Mouse (Mus musculus): ENCODE results near the gene Ier2. TPM values are rescaled to one million over a fixed set of nuclear protein-coding genes. Genes with fewer than 3 reads are reported as not detected.

Ier2 gene
- total RNA-seq, 2 experiments from 2014 or later, result 5.9 to 6.5 TPM

DNA sequence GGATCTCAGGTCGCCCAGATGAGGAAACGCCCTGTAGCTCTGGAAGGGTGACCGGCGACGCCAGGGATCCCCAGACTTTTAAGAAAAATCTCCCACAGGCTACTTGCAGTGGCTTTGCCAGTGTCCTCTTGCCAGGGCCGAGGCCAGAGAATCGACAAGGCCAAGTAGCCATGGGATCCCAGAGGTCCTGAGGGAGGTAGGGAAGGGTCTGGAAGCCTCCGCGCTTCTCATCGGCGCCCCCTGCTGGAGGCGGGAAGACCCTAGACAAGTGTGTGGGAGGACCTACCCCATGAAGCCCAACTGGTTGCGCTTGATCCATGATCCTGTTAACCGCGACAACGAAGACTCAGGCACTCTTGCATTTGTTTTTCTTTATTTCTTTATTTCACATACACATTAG, 41.7 kb upstream of the Ier2 start:
- peak; percentile 90 for DNase-seq
- H3K27ac ChIP-seq, result peak overlapping the region; percentile 87
- TF ChIP-seq CTCF (IDR thresholded peaks at IDR 0.05), result peak; percentile 83
- peak overlapping the region; percentile 58 for H3K4me3 ChIP-seq
- intact Hi-C loops (cut with DNase I), result loop anchor here (5.0 kb wide), 1 partner anchor 33 kb away; no protein-coding TSS in a partner anchor

DNA sequence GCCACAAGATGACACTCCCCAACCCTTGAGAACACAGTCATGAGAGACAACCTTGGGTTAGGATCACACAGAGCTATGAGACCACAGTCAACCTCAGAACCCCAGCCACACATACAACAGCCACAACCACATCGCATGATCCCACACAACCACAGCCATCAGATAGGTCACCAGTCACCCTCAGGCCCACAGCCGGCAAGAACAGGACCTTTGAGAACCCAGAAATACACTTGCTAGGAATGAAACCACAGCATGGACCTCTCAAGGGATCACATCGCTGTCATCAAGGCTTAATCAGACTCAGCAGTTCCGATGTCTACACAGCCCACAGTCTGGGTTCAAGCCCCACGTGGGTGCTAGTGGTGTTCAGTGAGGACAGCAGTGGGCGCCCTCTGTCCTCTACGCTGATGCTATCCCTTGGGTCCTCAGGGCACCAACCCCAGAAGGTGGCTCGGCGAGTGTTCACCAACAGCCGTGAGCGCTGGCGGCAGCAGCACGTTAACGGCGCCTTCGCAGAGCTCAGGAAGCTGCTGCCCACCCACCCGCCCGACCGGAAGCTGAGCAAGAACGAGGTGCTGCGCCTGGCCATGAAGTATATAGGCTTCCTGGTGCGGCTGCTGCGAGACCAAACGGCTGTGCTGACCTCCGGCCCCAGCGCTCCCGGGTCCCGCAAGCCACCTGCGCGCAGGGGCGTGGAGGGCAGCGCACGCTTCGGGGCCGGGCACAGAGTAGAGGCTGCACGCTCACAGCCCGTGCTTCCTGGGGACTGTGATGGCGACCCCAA, 41.0 kb upstream of the Ier2 start:
- Histone ChIP-seq H3K27ac (peak overlapping the region; percentile 87), H3K4me3 (peak overlapping the region; percentile 58)
- intact Hi-C loops (cut with DNase I), result loop anchor here (5.0 kb wide), 1 partner anchor 34 kb away; no protein-coding TSS in a partner anchor
- TF ChIP-seq CTCF (IDR thresholded peaks at IDR 0.05), result no peak
- DNase-seq, result peak; percentile 28

DNA sequence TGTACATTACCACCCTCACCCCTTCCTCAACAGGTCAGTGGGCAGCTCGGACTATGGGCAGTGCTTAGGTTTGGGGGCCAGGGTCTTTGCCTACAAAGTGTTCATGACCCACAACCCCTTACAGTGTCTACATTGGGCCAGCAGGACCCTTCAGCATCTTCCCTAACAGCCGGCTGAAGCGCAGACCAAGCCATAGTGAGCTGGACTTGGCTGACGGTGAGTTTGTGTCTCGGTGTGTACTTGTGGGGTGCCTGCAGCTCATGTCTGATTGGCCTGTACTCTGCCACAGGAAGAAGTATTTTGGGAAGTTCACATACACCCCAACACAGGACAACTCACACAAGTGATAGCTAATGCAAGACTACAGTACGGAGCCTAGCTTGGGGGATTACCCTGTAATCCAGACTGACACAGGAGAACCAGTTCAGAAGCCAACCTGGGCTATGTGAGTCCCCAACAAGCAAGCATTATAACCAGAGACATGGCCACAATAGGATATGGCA, 40.4 kb upstream of the Ier2 start:
- DNase-seq, result peak; percentile 23
- intact Hi-C loops (cut with DNase I), result loop anchor here (5.0 kb wide), 1 partner anchor 34 kb away; no protein-coding TSS in a partner anchor
- peak overlapping the region; percentile 58 for H3K4me3 ChIP-seq
- TF ChIP-seq CTCF (IDR thresholded peaks at IDR 0.05), result no peak
- peak overlapping the region; percentile 87 for H3K27ac ChIP-seq

DNA sequence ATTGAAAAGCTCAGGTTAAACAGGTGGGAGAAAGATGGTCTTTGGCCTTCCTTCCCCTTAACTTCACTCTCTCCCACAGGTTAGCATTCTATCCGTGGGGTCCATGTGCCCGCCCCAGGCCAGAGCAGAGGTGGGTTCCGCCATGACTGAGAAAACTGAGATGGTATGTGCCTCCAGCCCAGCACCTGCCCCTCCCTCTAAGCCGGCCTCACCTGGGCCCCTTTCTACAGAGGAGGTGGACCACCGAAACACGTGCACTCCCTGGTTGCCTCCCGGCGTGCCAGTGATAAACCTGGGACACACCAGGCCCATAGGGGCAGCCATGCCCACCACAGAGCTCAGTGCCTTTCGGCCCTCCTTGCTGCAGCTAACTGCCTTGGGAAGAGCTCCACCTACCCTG, 39.9 kb upstream of the Ier2 start:
- TF ChIP-seq CTCF (IDR thresholded peaks at IDR 0.05), result no peak
- Histone ChIP-seq H3K27ac (peak overlapping the region; percentile 87), H3K4me3 (peak overlapping the region; percentile 58)
- DNase-seq, result peak; percentile 35
- intact Hi-C loops (cut with DNase I), result loop anchor here (5.0 kb wide), 1 partner anchor 35 kb away; no protein-coding TSS in a partner anchor

DNA sequence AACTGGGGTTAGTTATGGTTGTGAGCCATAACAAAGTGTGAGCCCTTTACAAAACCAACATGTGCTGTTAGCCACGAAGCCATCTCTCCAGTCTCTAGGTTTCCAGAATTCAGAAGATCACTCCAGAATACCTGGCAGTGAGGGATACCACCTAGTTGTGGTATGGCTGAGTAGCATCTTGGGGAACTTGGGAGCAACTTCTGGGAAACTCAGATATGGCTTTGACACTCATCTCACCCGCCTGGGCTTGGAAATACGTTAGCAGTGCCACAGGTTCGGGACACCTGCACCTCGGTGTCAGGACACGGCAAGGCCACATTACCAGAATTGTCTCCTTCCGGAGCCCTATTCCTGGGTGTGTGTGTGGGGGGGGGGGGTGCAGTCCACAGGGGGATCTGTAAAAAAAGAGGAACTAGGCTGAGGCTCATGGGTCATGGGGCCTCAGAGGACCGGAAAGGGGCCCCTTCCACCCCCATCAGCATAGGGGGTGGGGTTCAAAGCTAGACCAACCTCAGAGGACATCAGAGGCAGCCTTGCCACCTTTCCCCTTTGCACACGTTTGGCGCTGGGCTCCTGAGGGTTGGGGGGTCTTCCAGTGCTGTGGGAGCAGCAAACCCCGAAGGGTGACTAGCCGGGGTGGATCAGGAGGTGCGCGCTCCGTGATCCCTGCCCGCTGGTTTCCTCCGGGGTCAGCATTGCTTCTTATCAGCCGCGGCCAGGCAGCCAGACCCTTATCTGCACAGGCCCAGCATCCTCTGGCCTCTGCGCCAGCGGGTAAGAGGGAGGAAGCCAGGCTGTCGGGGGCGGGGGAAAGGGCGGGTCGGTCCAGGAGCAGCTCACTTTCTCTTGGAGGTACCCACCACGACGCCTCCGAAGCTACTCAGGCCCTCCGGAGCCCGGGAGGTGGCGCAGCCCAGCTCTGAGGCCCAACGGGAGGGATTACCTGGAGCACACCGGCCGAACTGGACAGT, 38.6 kb upstream of the Ier2 start, which contains the start of gene Lyl1:
Lyl1 (plus strand) TSS at position 517 of the 971 bp plus-strand sequence.
- peak; percentile 75 for DNase-seq
- Histone ChIP-seq H3K27ac (peak within 1 kb of the TSS; percentile 87), H3K4me3 (peak within 1 kb of the TSS; percentile 58)
- intact Hi-C loops (cut with DNase I), result loop anchor here (5.0 kb wide), 1 partner anchor 36 kb away; no protein-coding TSS in a partner anchor
- TF ChIP-seq CTCF (IDR thresholded peaks at IDR 0.05), result peak; percentile 33; the same call in 1 of the 2 replicates

DNA sequence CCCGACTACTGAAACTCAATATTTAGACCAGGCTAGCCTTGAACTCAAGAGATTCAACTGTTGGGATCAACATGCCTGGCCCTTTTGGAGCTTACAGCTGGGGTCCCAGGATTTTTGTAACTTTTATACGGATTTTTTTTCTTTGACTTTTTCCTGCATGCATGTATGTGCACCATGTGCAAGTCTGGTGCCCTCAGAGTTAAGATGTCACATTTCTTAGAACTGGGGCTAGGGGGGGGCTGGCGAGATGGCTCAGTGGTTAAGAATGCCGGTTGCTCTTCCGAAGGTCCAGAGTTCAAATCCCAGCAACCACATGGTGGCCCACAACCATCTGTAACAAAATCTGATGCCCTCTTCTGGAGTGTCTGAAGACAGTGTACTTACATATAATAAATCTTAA, 37.9 kb upstream of the Ier2 start:
- peak overlapping the region; percentile 87 for H3K27ac ChIP-seq
- DNase-seq, result no peak
- intact Hi-C loops (cut with DNase I), result loop anchor here (5.0 kb wide), 1 partner anchor 37 kb away; no protein-coding TSS in a partner anchor
- H3K4me3 ChIP-seq, result no peak overlapping the region; the same call in 1 of the 2 replicates
- no peak for TF ChIP-seq CTCF (IDR thresholded peaks at IDR 0.05)

DNA sequence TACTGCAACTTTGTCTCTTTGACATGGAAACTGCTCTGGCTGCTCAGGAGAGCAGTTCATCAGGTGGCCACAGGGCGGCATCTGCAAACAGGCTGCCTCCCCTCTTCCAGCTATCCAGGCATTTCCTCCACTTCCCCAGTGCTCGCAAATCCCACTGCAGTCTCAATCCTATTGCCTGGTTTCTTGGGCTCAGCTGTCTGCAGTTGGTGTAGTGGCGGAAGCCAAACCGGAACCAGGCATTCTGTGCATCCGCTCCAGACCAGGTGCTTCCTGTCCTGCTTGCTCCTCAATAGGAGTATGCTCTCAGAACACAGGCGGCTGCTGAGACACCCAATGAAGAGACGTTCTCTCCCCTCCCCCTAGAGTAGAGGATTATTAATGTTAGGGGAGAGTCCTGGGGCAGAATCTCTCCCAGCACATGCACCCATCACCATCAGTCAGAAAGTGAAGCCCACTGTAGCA, 37.2 kb upstream of the Ier2 start:
- H3K27ac ChIP-seq, result peak overlapping the region; percentile 87

DNA sequence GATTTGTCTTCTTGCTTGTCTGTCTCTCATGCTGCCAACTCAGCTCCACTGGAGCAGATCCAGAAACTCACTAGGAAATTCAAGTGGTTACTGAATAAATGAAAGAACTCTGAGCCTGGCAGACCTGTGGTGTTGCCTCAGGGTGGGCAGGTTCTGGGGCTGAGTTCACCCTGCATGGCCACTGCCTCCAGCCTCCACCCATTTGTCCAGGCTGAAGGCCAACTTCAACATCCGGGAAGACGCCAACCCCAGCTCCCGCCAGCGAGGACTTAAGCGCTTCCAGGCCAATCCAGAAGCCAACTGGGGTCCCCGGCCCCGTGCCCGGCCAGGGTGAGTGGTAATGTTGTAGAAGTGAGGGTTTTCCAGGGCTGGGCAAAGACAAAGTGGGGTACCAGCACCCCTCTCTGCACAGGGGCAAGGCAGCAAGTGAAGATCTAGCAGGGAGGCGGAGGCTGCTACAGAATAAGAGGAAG, 36.3 kb upstream of the Ier2 start:
- peak; percentile 75 for DNase-seq
- H3K27ac ChIP-seq, result peak overlapping the region; percentile 87
- no peak for TF ChIP-seq CTCF (IDR thresholded peaks at IDR 0.05)
- intact Hi-C loops (cut with DNase I), result loop anchor here (2.0 kb wide), 1 partner anchor 114 kb away; no protein-coding TSS in a partner anchor
- peak overlapping the region; percentile 57 for H3K4me3 ChIP-seq

More for the DNA sequence above, 37.2 kb upstream of the Ier2 start:
- H3K4me3 ChIP-seq, result peak overlapping the region; percentile 57
- intact Hi-C loops (cut with DNase I), result loop anchor here (2.0 to 5.0 kb wide), 2 partner anchors 37 to 113 kb away; no protein-coding TSS in a partner anchor
- DNase-seq, result peak; percentile 69
- peak; percentile 75 for TF ChIP-seq CTCF (IDR thresholded peaks at IDR 0.05)

DNA sequence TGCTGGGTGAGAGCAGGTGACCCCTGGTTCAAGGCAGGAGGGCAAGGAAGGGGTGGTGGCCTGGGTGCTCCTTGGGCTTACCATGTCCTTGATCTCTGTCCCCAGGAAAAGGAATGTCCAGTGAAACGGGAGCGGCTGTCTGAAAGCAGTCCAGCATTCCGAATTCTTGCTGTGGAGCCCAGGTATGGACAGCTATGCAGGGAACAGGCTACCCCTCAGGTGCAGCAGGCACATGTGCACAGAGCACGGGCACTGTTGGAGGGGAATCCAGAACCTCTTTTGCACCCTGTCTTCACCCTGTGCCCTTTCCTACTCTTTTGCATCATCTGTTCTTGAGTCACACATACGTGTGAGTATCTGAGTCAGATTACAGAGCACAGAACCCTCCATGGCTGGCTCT, 35.6 kb upstream of the Ier2 start:
- intact Hi-C loops (cut with DNase I), result loop anchor here (2.0 kb wide), 1 partner anchor 115 kb away; no protein-coding TSS in a partner anchor
- Histone ChIP-seq H3K4me3 (no peak overlapping the region), H3K27ac (peak overlapping the region; percentile 87)
- TF ChIP-seq CTCF (IDR thresholded peaks at IDR 0.05), result no peak
- DNase-seq, result peak; percentile 19

DNA sequence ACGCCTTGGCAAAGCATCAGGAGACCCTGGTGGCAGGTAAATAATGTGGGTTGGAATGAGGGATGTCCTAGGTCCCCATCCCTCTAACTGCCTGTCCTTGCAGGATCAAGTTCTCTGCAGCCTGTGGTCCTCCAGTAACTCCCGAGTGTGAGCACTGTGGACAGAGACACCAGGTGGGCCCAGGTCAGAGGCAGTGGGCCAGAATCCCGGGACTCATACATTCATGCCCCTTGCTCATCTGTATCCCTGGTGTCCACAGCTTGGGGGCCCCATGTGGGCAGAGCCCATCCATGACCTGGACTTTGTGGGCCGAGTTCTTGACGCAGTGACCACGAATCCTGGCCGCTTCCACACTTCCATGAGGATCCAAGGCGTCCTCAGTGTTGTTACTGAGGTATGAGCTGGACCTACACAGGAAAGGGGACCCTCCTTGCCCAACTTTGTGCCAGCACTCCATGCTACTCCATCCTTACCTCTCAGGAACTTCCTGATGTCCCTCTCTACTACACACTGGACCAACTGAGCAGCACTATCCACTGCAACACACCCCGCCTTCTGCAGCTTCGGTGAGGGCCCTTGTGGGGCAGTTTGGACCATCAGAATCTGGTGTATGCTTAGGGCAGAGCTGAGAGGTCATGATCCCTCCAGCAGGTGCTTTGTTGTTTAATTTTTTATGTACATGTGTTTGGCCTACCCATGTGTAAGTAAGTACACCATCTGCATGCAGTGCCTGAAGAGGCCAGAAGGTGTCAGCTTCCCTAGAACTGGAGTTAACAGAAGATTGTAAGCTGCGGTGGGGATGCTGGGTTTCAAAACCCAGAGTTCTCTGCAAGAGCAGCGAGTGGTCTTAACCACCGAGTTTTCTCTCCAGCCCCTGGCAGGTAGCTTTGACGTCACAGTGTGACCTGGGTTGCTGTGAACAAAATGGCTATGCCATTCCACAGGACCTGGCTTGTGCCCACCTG, 34.8 kb upstream of the Ier2 start:
- TF ChIP-seq CTCF (IDR thresholded peaks at IDR 0.05), result peak; percentile 69
- intact Hi-C loops (cut with DNase I), result loop anchor here (2.0 kb wide), 1 partner anchor 115 kb away; no protein-coding TSS in a partner anchor
- Histone ChIP-seq H3K4me3 (no peak overlapping the region), H3K27ac (0 out of 2 replicates have a peak overlapping the region, but pooled peaks have one; percentile 87)
- DNase-seq, result peak; percentile 64

Measured in gastrocnemius, adult 2 months (tissue).